Comparison of ENCODE assay signal across 15 mouse cellular contexts in the genomic region with DNA sequence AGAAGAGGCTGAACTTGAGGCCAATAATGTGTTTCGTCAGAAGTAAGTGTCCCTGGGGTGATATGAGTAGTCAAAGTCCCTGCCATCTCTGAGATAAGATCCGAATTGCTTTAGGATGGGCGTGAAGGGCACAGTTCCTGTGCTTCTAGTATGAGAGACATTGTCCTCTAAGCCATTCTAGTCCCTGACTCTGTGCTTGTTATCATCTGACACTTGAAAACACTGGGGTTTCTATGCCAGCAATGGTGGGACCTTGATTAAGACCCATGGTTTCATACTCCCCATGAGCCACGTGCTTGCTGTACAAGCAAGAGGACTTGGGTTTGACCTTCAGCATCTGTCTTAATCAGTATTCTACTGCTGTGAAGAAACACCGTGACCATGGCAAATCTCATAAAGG. TPM values are rescaled to one million over a fixed set of nuclear protein-coding genes. Genes with fewer than 3 reads are reported as not detected.
DNase-seq lines count a peak whose midpoint lies in the region; ATAC-seq lines count a peak whose summit lies in the region.
"Had no signal": no experiment of that assay in that cellular context is flagged by ENCODE, and none has a peak within 500 bp of the region (broad histone marks: within the 10 kb centered on the region; RNA-seq: fewer than 3 reads in every experiment).

No protein-coding gene starts in this region.

- no peaks in the 10 kb centered on the region for H3K4me1 ChIP-seq in embryonic facial prominence, embryonic 14.5 days (ENCODE audit: control insufficient read depth, insufficient read depth, low read length)
- H3K4me1 ChIP-seq in embryonic facial prominence, embryonic 10.5 days = no peaks in the 10 kb centered on the region
- H3K4me1 ChIP-seq in midbrain, embryonic 11.5 days (ENCODE audit: control insufficient read depth, insufficient read depth, low read length) = no peaks in the 10 kb centered on the region
- no peaks in the 10 kb centered on the region for H3K4me1 ChIP-seq in midbrain, embryonic 14.5 days (ENCODE audit: control insufficient read depth, insufficient read depth, low read length)
- H3K4me1 ChIP-seq: forebrain, embryonic 15.5 days; heart, embryonic 12.5 days; hindbrain, embryonic 10.5 days had no signal

- H3K9me3 ChIP-seq in embryonic facial prominence, embryonic 14.5 days (ENCODE audit: control insufficient read depth, low read length) = no peaks in the 10 kb centered on the region
- no peaks in the 10 kb centered on the region for H3K9me3 ChIP-seq in embryonic facial prominence, embryonic 10.5 days
- no peaks in the 10 kb centered on the region for H3K9me3 ChIP-seq in midbrain, embryonic 11.5 days (ENCODE audit: control insufficient read depth, low read length)
- H3K9me3 ChIP-seq in midbrain, embryonic 14.5 days (ENCODE audit: control insufficient read depth, low read length) = no peaks in the 10 kb centered on the region
- H3K9me3 ChIP-seq: forebrain, embryonic 15.5 days; heart, embryonic 12.5 days; hindbrain, embryonic 10.5 days had no signal

- DNase-seq in embryonic facial prominence, embryonic 14.5 days (ENCODE audit: low spot score) = peak; percentile 18
- no peak for DNase-seq in embryonic facial prominence, embryonic 10.5 days (ENCODE audit: low spot score)
- peak; percentile 51 for DNase-seq in midbrain, embryonic 11.5 days (ENCODE audit: low spot score, missing footprints)
- DNase-seq in midbrain, embryonic 14.5 days = no peak
- no peak for DNase-seq in heart, adult 11 months
- no peak for DNase-seq in spleen, adult 12 weeks (ENCODE audit: low spot score)
- DNase-seq: adrenal gland, postnatal 14 days; cerebellum, adult 18-20 months; cerebellum, postnatal 10 days had no signal

- no peaks in the 10 kb centered on the region for H3K36me3 ChIP-seq in embryonic facial prominence, embryonic 14.5 days (ENCODE audit: control insufficient read depth, insufficient read depth, low read length)
- H3K36me3 ChIP-seq in embryonic facial prominence, embryonic 10.5 days (replicated peaks) = no peaks in the 10 kb centered on the region
- H3K36me3 ChIP-seq in midbrain, embryonic 11.5 days (ENCODE audit: control insufficient read depth, insufficient read depth, low read length) = no peaks in the 10 kb centered on the region
- no peaks in the 10 kb centered on the region for H3K36me3 ChIP-seq in midbrain, embryonic 14.5 days (ENCODE audit: control insufficient read depth, insufficient read depth, low read length)
- H3K36me3 ChIP-seq: forebrain, embryonic 15.5 days; heart, embryonic 12.5 days; hindbrain, embryonic 10.5 days had no signal

- ATAC-seq in embryonic facial prominence, embryonic 14.5 days (ENCODE audit: low read depth) = no peak
- ATAC-seq in midbrain, embryonic 11.5 days (ENCODE audit: low FRiP score) = no peak
- ATAC-seq in midbrain, embryonic 14.5 days (ENCODE audit: low FRiP score, low TSS enrichment) = no peak
- peak; percentile 32 for ATAC-seq in megakaryocyte-erythroid progenitor cell, adult 5-6 weeks (replicated peaks; ENCODE audit: low FRiP score, low TSS enrichment, poor library complexity, severe bottlenecking)
- ATAC-seq: forebrain, embryonic 15.5 days had no signal

- H3K27me3 ChIP-seq in embryonic facial prominence, embryonic 14.5 days (replicated peaks; ENCODE audit: control insufficient read depth, insufficient read depth, low read length) = no peaks in the 10 kb centered on the region
- no peaks in the 10 kb centered on the region for H3K27me3 ChIP-seq in embryonic facial prominence, embryonic 10.5 days (replicated peaks; ENCODE audit: low read depth, poor library complexity, severe bottlenecking)
- no peaks in the 10 kb centered on the region for H3K27me3 ChIP-seq in midbrain, embryonic 11.5 days (ENCODE audit: control insufficient read depth, insufficient read depth, low read length)
- no peaks in the 10 kb centered on the region for H3K27me3 ChIP-seq in midbrain, embryonic 14.5 days (ENCODE audit: control insufficient read depth, insufficient read depth, low read length)
- H3K27me3 ChIP-seq: forebrain, embryonic 15.5 days; heart, embryonic 12.5 days had no signal

- no peak overlapping the region for H3K4me2 ChIP-seq in embryonic facial prominence, embryonic 14.5 days (ENCODE audit: low read depth, low read length)
- H3K4me2 ChIP-seq in midbrain, embryonic 11.5 days = no peak overlapping the region
- no peak overlapping the region for H3K4me2 ChIP-seq in midbrain, embryonic 14.5 days (ENCODE audit: low read length)
- H3K4me2 ChIP-seq: forebrain, embryonic 15.5 days; heart, embryonic 12.5 days; hindbrain, embryonic 14.5 days had no signal

- H3K27ac ChIP-seq in embryonic facial prominence, embryonic 14.5 days (replicated peaks; ENCODE audit: low read depth, low read length) = no peak overlapping the region
- no peak overlapping the region for H3K27ac ChIP-seq in embryonic facial prominence, embryonic 10.5 days (replicated peaks)
- H3K27ac ChIP-seq in midbrain, embryonic 11.5 days (ENCODE audit: low read depth, low read length) = no peak overlapping the region
- no peak overlapping the region for H3K27ac ChIP-seq in midbrain, embryonic 14.5 days (replicated peaks; ENCODE audit: low read depth, low read length)
- H3K27ac ChIP-seq: forebrain, embryonic 15.5 days; hindbrain, embryonic 10.5 days; hindbrain, embryonic 14.5 days had no signal

- no peak overlapping the region for H3K4me3 ChIP-seq in embryonic facial prominence, embryonic 14.5 days (ENCODE audit: low read depth, low read length)
- no peak overlapping the region for H3K4me3 ChIP-seq in embryonic facial prominence, embryonic 10.5 days
- no peak overlapping the region for H3K4me3 ChIP-seq in midbrain, embryonic 11.5 days (ENCODE audit: low read depth, low read length)
- H3K4me3 ChIP-seq in midbrain, embryonic 14.5 days (replicated peaks; ENCODE audit: low read depth, low read length) = no peak overlapping the region
- H3K4me3 ChIP-seq: forebrain, embryonic 15.5 days; heart, embryonic 12.5 days; hindbrain, embryonic 10.5 days had no signal

- 77% methylated on average over 5 of the region's 5 CpGs for WGBS in embryonic facial prominence, embryonic 14.5 days
- 86% methylated on average over 5 of the region's 5 CpGs for WGBS in embryonic facial prominence, embryonic 10.5 days
- 75% methylated on average over 5 of the region's 5 CpGs for WGBS in midbrain, embryonic 11.5 days
- WGBS in midbrain, embryonic 14.5 days = 60% methylated on average over 5 of the region's 5 CpGs

- no peak overlapping the region for H3K9ac ChIP-seq in embryonic facial prominence, embryonic 14.5 days (ENCODE audit: low read depth, low read length)
- no peak overlapping the region for H3K9ac ChIP-seq in midbrain, embryonic 11.5 days (ENCODE audit: low read length)
- no peak overlapping the region for H3K9ac ChIP-seq in midbrain, embryonic 14.5 days (replicated peaks; ENCODE audit: low read length)
- H3K9ac ChIP-seq: forebrain, embryonic 15.5 days; heart, embryonic 12.5 days; hindbrain, embryonic 14.5 days had no signal

RNA-seq across cellular contexts. Expression of gene Cmpk2, which starts 8.2 kb away (rescaled TPM):
- 7.2 and 10.3 TPM in 2 replicates for polyA plus RNA-seq in embryonic facial prominence, embryonic 14.5 days (2014; fragmentation: Nextera tagmentation; extraction: Ambion mirVana)
- 3.8 and 4.1 TPM in 2 replicates for polyA plus RNA-seq in embryonic facial prominence, embryonic 10.5 days (2016; fragmentation: Nextera tagmentation; extraction: Ambion mirVana)
- 7.6 and 7.8 TPM in 2 replicates for polyA plus RNA-seq in midbrain, embryonic 11.5 days (2014; fragmentation: Nextera tagmentation; extraction: Ambion mirVana)
- 13.8 and 14.6 TPM in 2 replicates for polyA plus RNA-seq in midbrain, embryonic 14.5 days (2014; fragmentation: Nextera tagmentation; extraction: Ambion mirVana)
- total RNA-seq in megakaryocyte-erythroid progenitor cell, adult 5-6 weeks (2014; fragmentation: Nextera tagmentation) = 27.8 and 37.9 TPM in 2 replicates
- 22.0 and 22.7 TPM in 2 replicates for total RNA-seq in megakaryocyte-erythroid progenitor cell, adult 5-6 weeks (2017)

RNA-seq across cellular contexts. Expression of gene Rsad2, which starts 20.9 kb away (rescaled TPM):
- 1.0 and 2.4 TPM in 2 replicates for polyA plus RNA-seq in embryonic facial prominence, embryonic 14.5 days (2014; fragmentation: Nextera tagmentation; extraction: Ambion mirVana)
- polyA plus RNA-seq in embryonic facial prominence, embryonic 10.5 days (2016; fragmentation: Nextera tagmentation; extraction: Ambion mirVana) = 0.25 and 0.33 TPM in 2 replicates
- 0.14 and 0.18 TPM in 2 replicates for polyA plus RNA-seq in midbrain, embryonic 11.5 days (2014; fragmentation: Nextera tagmentation; extraction: Ambion mirVana)
- 0.09 and 3.6 TPM in 2 replicates for polyA plus RNA-seq in midbrain, embryonic 14.5 days (2014; fragmentation: Nextera tagmentation; extraction: Ambion mirVana)
- 0.89 and 1.2 TPM in 2 replicates for total RNA-seq in megakaryocyte-erythroid progenitor cell, adult 5-6 weeks (2014; fragmentation: Nextera tagmentation)
- 1.2 and 3.4 TPM in 2 replicates for total RNA-seq in megakaryocyte-erythroid progenitor cell, adult 5-6 weeks (2017)
- polyA plus RNA-seq: C2C12 had no signal

Comparison
In these comparisons a context has a peak if more than half of its experiments do, and no peak if none do; other contexts are left out.
1. DNase-seq: peak in embryonic facial prominence, embryonic 14.5 days (single experiment) and midbrain, embryonic 11.5 days (single experiment); none in embryonic facial prominence, embryonic 10.5 days (single experiment), midbrain, embryonic 14.5 days (single experiment), heart, adult 11 months (single experiment) and spleen, adult 12 weeks (single experiment).